Mouse (Mus musculus): ENCODE measurements around the gene Arhgef2. TPM values are rescaled to one million over a fixed set of nuclear protein-coding genes. Genes with fewer than 3 reads are reported as not detected.

Arhgef2 gene
- total RNA-seq, 2 experiments from 2014 or later: 258 to 259 TPM

- no peak for DNase-seq (ENCODE audit: low spot score in 2 of 2)
Observed at GRCm38 (mm10) chr3:88658441-88659127, 52.8 kb downstream of the Arhgef2 start.

- DNase-seq (ENCODE audit: low spot score in 2 of 2): no peak
Observed at GRCm38 (mm10) chr3:88659798-88660197, 54.0 kb downstream of the Arhgef2 start.

- DNase-seq (ENCODE audit: low spot score in 2 of 2): no peak
Observed at GRCm38 (mm10) chr3:88664095-88664494, 58.3 kb downstream of the Arhgef2 start.

GRCm38 (mm10) chr3:88677399-88677798 is 71.6 kb downstream of the Arhgef2 start:
- peak; percentile 51 to 80 for DNase-seq (ENCODE audit: low spot score in 2 of 2)

GRCm38 (mm10) chr3:88683814-88684213 is 78.0 kb downstream of the Arhgef2 start:
- DNase-seq (ENCODE audit: low spot score in 2 of 2): no peak

GRCm38 (mm10) chr3:88684236-88684979 is 78.6 kb downstream of the Arhgef2 start:
- DNase-seq (ENCODE audit: low spot score in 2 of 2): no peak

- peak; percentile 94 to 98 for DNase-seq (ENCODE audit: low spot score in 2 of 2)
Observed at GRCm38 (mm10) chr3:88684980-88685941, 79.5 kb downstream of the Arhgef2 start, which contains the start of gene Khdc4. Khdc4 (plus strand) TSS chr3:88685803.

- peak in 1 of 2 experiments; percentile 40 for DNase-seq (ENCODE audit: low spot score in 2 of 2)
Observed at GRCm38 (mm10) chr3:88685958-88686451, 80.2 kb downstream of the Arhgef2 start.

- no peak for DNase-seq (ENCODE audit: low spot score in 2 of 2)
Observed at GRCm38 (mm10) chr3:88686734-88687611, 81.2 kb downstream of the Arhgef2 start.

GRCm38 (mm10) chr3:88689079-88689478 is 83.3 kb downstream of the Arhgef2 start:
- DNase-seq (ENCODE audit: low spot score in 2 of 2): no peak

- DNase-seq (ENCODE audit: low spot score in 2 of 2): no peak
Observed at GRCm38 (mm10) chr3:88695545-88695944, 89.8 kb downstream of the Arhgef2 start.

Other genes with a start within 250 kb of the Arhgef2 start
- 1 to 10 TPM; 8.1 to 9.4 TPM for gene Paqr6, start 241.4 kb upstream of the Arhgef2 start, total RNA-seq (2021)
- not detected for gene Bglap3, start 233.2 kb upstream of the Arhgef2 start, total RNA-seq (2021)
- gene Bglap2, start 227.3 kb upstream of the Arhgef2 start, total RNA-seq (2021): not detected
- 1 to 10 TPM in 1 of 2 experiments, not detected in 1; 1.3 TPM for gene Bglap, start 221.5 kb upstream of the Arhgef2 start, total RNA-seq (2021)
- 1 to 10 TPM; 6.9 to 9.9 TPM for gene Pmf1, start 195.6 kb upstream of the Arhgef2 start, total RNA-seq (2021)
- 10 to 100 TPM; 68.6 to 70.3 TPM for gene Slc25a44, start 180.8 kb upstream of the Arhgef2 start, total RNA-seq (2021)
- 10 to 100 TPM; 33.1 to 38.1 TPM for gene Sema4a, start 144.8 kb upstream of the Arhgef2 start, total RNA-seq (2021)
- 10 to 100 TPM; 42.0 to 49.3 TPM for gene Lmna, start 96.0 kb upstream of the Arhgef2 start, total RNA-seq (2021)
- 10 to 100 TPM in 1 of 2 experiments, 1 to 10 TPM in 1; 9.0 to 10.7 TPM for gene Mex3a, start 73.6 kb upstream of the Arhgef2 start, total RNA-seq (2021)
- gene Rab25, start 57.7 kb upstream of the Arhgef2 start, total RNA-seq (2021): not detected
- 100 to 1,000 TPM in 1 of 2 experiments, 10 to 100 TPM in 1; 96.1 to 113 TPM for gene Lamtor2, start 52.9 kb upstream of the Arhgef2 start, total RNA-seq (2021)
- 10 to 100 TPM; 77.3 to 81.8 TPM for gene Ubqln4, start 52.2 kb upstream of the Arhgef2 start, total RNA-seq (2021)
- gene Ssr2, start 30.1 kb upstream of the Arhgef2 start, total RNA-seq (2021): 100 to 1,000 TPM; 110 to 120 TPM
- not detected for gene Rxfp4, start 47.2 kb downstream of the Arhgef2 start, total RNA-seq (2021)
- 10 to 100 TPM; 51.5 to 61.6 TPM for gene Khdc4, start 79.8 kb downstream of the Arhgef2 start, total RNA-seq (2021)
- 10 to 100 TPM; 49.7 to 57.7 TPM for gene Rit1, start 110.9 kb downstream of the Arhgef2 start, total RNA-seq (2021)
- 100 to 1,000 TPM; 500 to 510 TPM for gene Syt11, start 169.2 kb downstream of the Arhgef2 start, total RNA-seq (2021)
- 10 to 100 TPM; 42.1 to 45.4 TPM for gene Gon4l, start 229.3 kb downstream of the Arhgef2 start, total RNA-seq (2021)

All from layer of hippocampus, postnatal 14 days (tissue).